In the genomic region with DNA sequence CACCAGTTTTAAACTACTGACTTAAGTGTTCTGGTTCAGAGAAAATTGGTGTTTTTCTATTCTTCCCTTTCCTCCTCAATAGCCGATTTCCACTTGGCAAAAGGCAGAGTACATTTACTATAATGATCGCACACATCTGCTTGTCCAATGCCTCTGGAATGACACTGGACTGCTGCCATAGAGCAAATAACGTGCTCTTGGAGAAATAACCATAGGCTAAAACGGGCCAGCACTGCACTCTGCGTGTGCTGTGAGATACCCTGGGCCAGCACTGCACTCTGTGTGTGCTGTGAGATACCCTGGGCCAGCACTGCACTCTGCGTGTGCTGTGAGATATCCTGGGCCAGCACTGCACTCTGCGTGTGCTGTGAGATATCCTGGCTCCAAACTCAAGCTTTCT, we compare ENCODE assay signal across 12 mouse cellular contexts.
DNase-seq lines count a peak whose midpoint lies in the region; ATAC-seq and TF ChIP-seq lines count a peak whose summit lies in the region.
"Had no signal": no experiment of that assay in that cellular context is flagged by ENCODE, and none has a peak within 500 bp of the region (broad histone marks: within the 10 kb centered on the region; RNA-seq: fewer than 3 reads in every experiment).

No protein-coding gene starts in this region.

- H3K4me1 ChIP-seq in embryonic facial prominence, embryonic 13.5 days = peaks cover 57% of the 10 kb centered on the region
- H3K4me1 ChIP-seq in embryonic facial prominence, embryonic 10.5 days = peaks cover 22% of the 10 kb centered on the region
- H3K4me1 ChIP-seq in heart, postnatal 0 days (ENCODE audit: control insufficient read depth, insufficient read depth) = peaks cover 14% of the 10 kb centered on the region
- peaks cover 56% of the 10 kb centered on the region for H3K4me1 ChIP-seq in liver, embryonic 12.5 days
- peaks cover 8% of the 10 kb centered on the region; the same call in 1 of the 2 replicates for H3K4me1 ChIP-seq in liver, embryonic 11.5 days (replicated peaks; ENCODE audit: control insufficient read depth, insufficient read depth, low read length)
- peaks cover 17% of the 10 kb centered on the region for H3K4me1 ChIP-seq in stomach, embryonic 15.5 days

- H3K36me3 ChIP-seq in embryonic facial prominence, embryonic 13.5 days = no peaks in the 10 kb centered on the region
- H3K36me3 ChIP-seq in embryonic facial prominence, embryonic 10.5 days (replicated peaks) = peaks cover 9% of the 10 kb centered on the region; the same call in 1 of the 2 replicates
- H3K36me3 ChIP-seq in heart, postnatal 0 days (replicated peaks; ENCODE audit: control insufficient read depth, insufficient read depth, low read length) = no peaks in the 10 kb centered on the region; the same call in 1 of the 2 replicates
- peaks cover 83% of the 10 kb centered on the region for H3K36me3 ChIP-seq in liver, embryonic 12.5 days
- peaks cover 6% of the 10 kb centered on the region; the same call in 1 of the 2 replicates for H3K36me3 ChIP-seq in liver, embryonic 11.5 days (ENCODE audit: control insufficient read depth, insufficient read depth, low read length)
- no peaks in the 10 kb centered on the region for H3K36me3 ChIP-seq in stomach, embryonic 15.5 days
- H3K36me3 ChIP-seq: hindbrain, embryonic 15.5 days; midbrain, embryonic 12.5 days had no signal

- peak overlapping the region; percentile 73 for H3K27ac ChIP-seq in embryonic facial prominence, embryonic 13.5 days
- H3K27ac ChIP-seq in embryonic facial prominence, embryonic 10.5 days (replicated peaks) = no peak overlapping the region
- 0 out of 2 replicates have a peak overlapping the region, but pooled peaks have one; percentile 25 for H3K27ac ChIP-seq in heart, postnatal 0 days (ENCODE audit: low read depth)
- H3K27ac ChIP-seq in liver, embryonic 12.5 days = 0 out of 2 replicates have a peak overlapping the region, but pooled peaks have one; percentile 26
- no peak overlapping the region for H3K27ac ChIP-seq in liver, embryonic 11.5 days (ENCODE audit: low read depth, low read length)
- H3K27ac ChIP-seq in stomach, embryonic 15.5 days = peak overlapping the region; percentile 81
- H3K27ac ChIP-seq: hindbrain, embryonic 15.5 days; liver, embryonic 13.5 days; midbrain, embryonic 12.5 days had no signal

- H3K9ac ChIP-seq in embryonic facial prominence, embryonic 13.5 days = no peak overlapping the region
- H3K9ac ChIP-seq in heart, postnatal 0 days (replicated peaks; ENCODE audit: low read depth, low read length) = no peak overlapping the region
- H3K9ac ChIP-seq in liver, embryonic 12.5 days = no peak overlapping the region
- H3K9ac ChIP-seq in liver, embryonic 11.5 days (ENCODE audit: low read depth, low read length) = no peak overlapping the region
- no peak overlapping the region for H3K9ac ChIP-seq in stomach, embryonic 15.5 days
- H3K9ac ChIP-seq: hindbrain, embryonic 15.5 days; liver, embryonic 13.5 days; midbrain, embryonic 12.5 days had no signal

- no peak overlapping the region for H3K4me3 ChIP-seq in embryonic facial prominence, embryonic 13.5 days
- H3K4me3 ChIP-seq in embryonic facial prominence, embryonic 10.5 days = no peak overlapping the region
- H3K4me3 ChIP-seq in heart, postnatal 0 days (ENCODE audit: low read depth, low read length) = no peak overlapping the region
- no peak overlapping the region for H3K4me3 ChIP-seq in liver, embryonic 12.5 days
- H3K4me3 ChIP-seq in liver, embryonic 11.5 days (ENCODE audit: low read depth, low read length) = no peak overlapping the region
- no peak overlapping the region for H3K4me3 ChIP-seq in stomach, embryonic 15.5 days (replicated peaks)
- H3K4me3 ChIP-seq: hindbrain, embryonic 15.5 days; liver, embryonic 13.5 days; midbrain, embryonic 12.5 days had no signal

- no peaks in the 10 kb centered on the region for H3K27me3 ChIP-seq in embryonic facial prominence, embryonic 13.5 days
- H3K27me3 ChIP-seq in embryonic facial prominence, embryonic 10.5 days (replicated peaks; ENCODE audit: low read depth, poor library complexity, severe bottlenecking) = no peaks in the 10 kb centered on the region
- no peaks in the 10 kb centered on the region for H3K27me3 ChIP-seq in heart, postnatal 0 days (ENCODE audit: control insufficient read depth, insufficient read depth, low read length)
- no peaks in the 10 kb centered on the region for H3K27me3 ChIP-seq in liver, embryonic 12.5 days (replicated peaks)
- no peaks in the 10 kb centered on the region for H3K27me3 ChIP-seq in liver, embryonic 11.5 days (replicated peaks; ENCODE audit: control insufficient read depth, insufficient read depth, low read length)
- no peaks in the 10 kb centered on the region for H3K27me3 ChIP-seq in stomach, embryonic 15.5 days (replicated peaks)
- H3K27me3 ChIP-seq: hindbrain, embryonic 15.5 days; liver, embryonic 13.5 days; midbrain, embryonic 12.5 days had no signal

- H3K9me3 ChIP-seq in embryonic facial prominence, embryonic 13.5 days = 0 out of 2 replicates have a peak, but pooled peaks cover 6% of the 10 kb centered on the region
- H3K9me3 ChIP-seq in embryonic facial prominence, embryonic 10.5 days = peaks cover 8% of the 10 kb centered on the region; the same call in 1 of the 2 replicates
- no peaks in the 10 kb centered on the region for H3K9me3 ChIP-seq in heart, postnatal 0 days (replicated peaks; ENCODE audit: control insufficient read depth, low read length)
- H3K9me3 ChIP-seq in liver, embryonic 12.5 days (replicated peaks) = no peaks in the 10 kb centered on the region
- no peaks in the 10 kb centered on the region for H3K9me3 ChIP-seq in liver, embryonic 11.5 days (ENCODE audit: control insufficient read depth, low read length)
- no peaks in the 10 kb centered on the region for H3K9me3 ChIP-seq in stomach, embryonic 15.5 days
- H3K9me3 ChIP-seq: hindbrain, embryonic 15.5 days; liver, embryonic 13.5 days had no signal

- no peak for TF ChIP-seq EP300 in heart, postnatal 0 days (IDR thresholded peaks at IDR 0.05; ENCODE audit: low read depth)

- ATAC-seq in embryonic facial prominence, embryonic 13.5 days (ENCODE audit: insufficient number of reproducible peaks, insufficient read depth, low FRiP score, low TSS enrichment, low read depth) = no peak
- ATAC-seq in heart, postnatal 0 days (ENCODE audit: insufficient read depth, low read depth) = 0 out of 2 replicates have a peak, but pooled peaks have one; percentile 8
- no peak for ATAC-seq in liver, embryonic 12.5 days
- no peak for ATAC-seq in liver, embryonic 11.5 days (replicated peaks; ENCODE audit: low FRiP score)
- ATAC-seq in stomach, embryonic 15.5 days (ENCODE audit: insufficient read depth, low FRiP score, low read depth) = peak; percentile 53; the same call in 1 of the 2 replicates

- 65% methylated on average over 7 of the region's 7 CpGs for WGBS in embryonic facial prominence, embryonic 13.5 days
- WGBS in embryonic facial prominence, embryonic 10.5 days = 93% methylated on average over 7 of the region's 7 CpGs
- WGBS in heart, postnatal 0 days = 37% methylated on average over 7 of the region's 7 CpGs
- WGBS in liver, embryonic 12.5 days (ENCODE audit: insufficient replicate concordance) = 85% methylated on average over 7 of the region's 7 CpGs
- 89% methylated on average over 7 of the region's 7 CpGs for WGBS in liver, embryonic 11.5 days
- 43% methylated on average over 7 of the region's 7 CpGs for WGBS in stomach, embryonic 15.5 days

- TF ChIP-seq CTCF in heart, postnatal 0 days (IDR thresholded peaks at IDR 0.05; ENCODE audit: low read depth) = no peak

- no peak overlapping the region for H3K4me2 ChIP-seq in embryonic facial prominence, embryonic 13.5 days
- H3K4me2 ChIP-seq in heart, postnatal 0 days (ENCODE audit: low read depth, low read length) = no peak overlapping the region
- H3K4me2 ChIP-seq in liver, embryonic 12.5 days = no peak overlapping the region
- no peak overlapping the region for H3K4me2 ChIP-seq in liver, embryonic 11.5 days
- H3K4me2 ChIP-seq in stomach, embryonic 15.5 days = no peak overlapping the region
- H3K4me2 ChIP-seq: hindbrain, embryonic 15.5 days; liver, embryonic 13.5 days; midbrain, embryonic 12.5 days had no signal

- DNase-seq in embryonic facial prominence, embryonic 10.5 days (ENCODE audit: low spot score) = no peak
- DNase-seq in heart, postnatal 0 days (ENCODE audit: low spot score) = no peak
- no peak for DNase-seq in heart, adult 11 months
- DNase-seq in liver, embryonic 11.5 days (ENCODE audit: low spot score) = no peak
- no peak for DNase-seq in right cerebral cortex, adult 2 months (ENCODE audit: low spot score in 2 of 2)
- DNase-seq: cerebellum, adult 9-10 months; liver, embryonic 13.5 days had no signal

Comparison
In these comparisons a context has a peak if more than half of its experiments do, and no peak if none do; other contexts are left out.
1. H3K27ac ChIP-seq: peak in embryonic facial prominence, embryonic 13.5 days (single experiment), heart, postnatal 0 days (single experiment), liver, embryonic 12.5 days (single experiment) and stomach, embryonic 15.5 days (single experiment); none in embryonic facial prominence, embryonic 10.5 days (single experiment) and liver, embryonic 11.5 days (single experiment).
2. ATAC-seq: peak in heart, postnatal 0 days (single experiment) and stomach, embryonic 15.5 days (single experiment); none in embryonic facial prominence, embryonic 13.5 days (single experiment), liver, embryonic 12.5 days (single experiment) and liver, embryonic 11.5 days (single experiment).